Mouse (Mus musculus) megakaryocyte, adult 5-6 weeks (primary cell): Measurements from ENCODE around the gene Dgat2. TPM values are rescaled to one million over a fixed set of nuclear protein-coding genes. Genes with fewer than 3 reads are reported as not detected.

Source experiments
- ATAC-seq: 2 replicates; pipeline ENCODE4 v1.8.0; 2016; ENCODE audit warnings: mild to moderate bottlenecking, inconsistent platforms; ENCODE audit not compliant: poor library complexity, severe bottlenecking
- total RNA-seq, 2 experiments: library from RNA; stranded (forward) in 1 of 2; stranded (reverse) in 1 of 2; fragments of 153-499, 151-499 nt in 1 of 2; fragments of 221-1000, 200-1000 nt in 1 of 2; gene quantifications; 2 replicates each; pipeline versions ENCODE4 v1.2.3 to v1.2.4; 2015 to 2017

Dgat2 gene
- total RNA-seq, 2 experiments from 2014 or later, result 9.1 to 10.8 TPM

DNA sequence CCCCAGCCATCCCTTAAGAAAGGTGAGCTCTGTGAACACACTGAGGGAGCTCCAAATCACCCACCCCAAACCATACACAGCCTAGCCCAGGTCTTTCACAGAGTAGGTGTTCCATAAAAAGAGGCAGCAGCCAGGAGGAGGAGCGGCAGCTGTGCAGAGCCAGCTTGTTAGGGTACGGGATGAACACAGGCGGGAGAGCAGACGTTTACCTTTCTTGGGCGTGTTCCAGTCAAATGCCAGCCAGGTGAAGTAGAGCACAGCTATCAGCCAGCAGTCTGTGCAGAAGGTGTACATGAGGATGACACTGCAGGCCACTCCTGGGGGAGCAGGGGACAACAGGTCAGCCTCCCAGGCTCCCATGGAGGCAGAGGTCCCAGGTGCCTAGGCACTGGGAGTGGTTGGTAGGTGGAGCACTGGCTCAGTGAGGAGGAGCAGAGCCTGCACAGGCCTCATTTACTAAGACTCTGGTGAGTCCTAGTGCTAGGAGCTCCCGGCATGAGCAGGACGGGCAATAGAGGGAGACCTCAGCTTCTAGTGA, 17.6 kb downstream of the Dgat2 start:
- ATAC-seq, result no peak

DNA sequence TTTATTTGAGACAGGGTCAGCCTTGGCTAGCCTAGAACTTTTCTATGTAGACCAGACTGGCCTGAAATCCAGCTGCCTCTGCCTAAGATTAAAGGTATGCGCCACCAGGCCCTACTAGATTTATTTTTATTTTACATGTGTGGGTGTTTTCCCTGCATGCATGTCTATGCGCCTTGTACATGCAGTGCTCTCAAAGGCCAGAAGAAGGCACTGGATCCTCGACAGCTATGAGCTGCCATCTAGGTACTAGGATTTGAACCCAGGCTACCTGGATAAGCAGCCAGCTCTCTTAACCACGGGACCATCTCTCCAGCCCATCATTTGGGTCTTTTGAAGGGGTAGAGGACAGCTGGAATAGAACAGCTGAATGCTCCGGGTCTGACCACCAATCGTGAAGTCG, 20.1 kb downstream of the Dgat2 start:
- no peak for ATAC-seq

DNA sequence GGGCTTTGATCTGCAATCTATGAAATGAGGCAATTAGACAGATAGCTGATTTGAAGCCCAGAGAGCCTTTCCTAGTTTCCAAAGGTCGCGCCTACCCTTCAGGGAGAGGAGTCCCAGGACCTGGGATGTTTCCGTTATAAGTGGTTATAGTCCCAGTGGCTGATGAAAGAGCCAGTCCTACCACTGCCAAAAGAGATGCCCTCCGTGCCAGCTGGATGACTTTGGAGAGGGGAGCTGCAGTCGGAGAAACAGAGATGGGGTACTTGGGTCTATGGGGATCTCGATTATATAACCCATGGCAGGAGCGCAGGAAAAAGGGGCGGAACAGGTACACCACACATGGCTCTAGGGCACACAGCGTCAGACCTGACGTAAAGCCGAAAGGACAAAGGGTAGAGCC, 20.6 kb downstream of the Dgat2 start:
- ATAC-seq, result no peak

DNA sequence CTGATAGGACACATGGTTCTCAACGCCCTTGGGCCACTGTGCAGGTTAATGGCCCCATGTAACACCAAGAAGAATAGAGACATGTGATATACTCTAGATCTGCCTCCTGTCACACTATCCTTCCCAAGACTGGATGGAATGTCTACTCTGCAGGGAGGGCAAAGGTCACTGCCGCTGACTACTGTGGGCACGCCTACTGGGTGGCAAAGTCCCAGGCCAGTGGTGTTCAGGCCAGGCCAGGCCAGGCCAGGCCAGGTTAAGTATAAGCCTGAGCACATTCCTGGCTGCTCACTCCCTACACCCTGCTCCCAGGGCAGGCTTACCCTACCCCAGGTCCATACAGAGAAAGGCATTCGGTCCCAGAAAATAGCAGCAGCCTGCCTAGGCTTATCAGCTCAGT, 21.0 kb downstream of the Dgat2 start:
- no peak for ATAC-seq

DNA sequence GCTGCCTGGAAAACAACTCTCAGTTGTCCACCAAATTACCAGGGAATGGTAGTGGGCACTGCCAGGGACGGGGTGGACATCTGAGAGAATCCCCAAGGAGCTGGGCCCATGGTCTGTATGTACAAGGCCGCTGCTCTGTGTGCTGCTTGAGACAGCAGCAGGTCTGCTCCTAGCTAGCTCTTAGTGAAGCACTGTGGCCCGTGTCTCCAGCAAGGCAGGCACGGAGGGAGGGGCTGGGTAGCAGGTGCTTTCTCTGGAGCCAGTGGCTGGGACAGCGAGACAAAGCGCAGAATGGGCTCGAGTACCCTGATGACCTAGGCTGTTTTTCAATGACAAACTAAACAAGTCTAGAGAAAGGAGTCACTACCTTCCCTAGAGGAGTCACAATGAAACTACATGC, 21.5 kb downstream of the Dgat2 start:
- no peak for ATAC-seq

DNA sequence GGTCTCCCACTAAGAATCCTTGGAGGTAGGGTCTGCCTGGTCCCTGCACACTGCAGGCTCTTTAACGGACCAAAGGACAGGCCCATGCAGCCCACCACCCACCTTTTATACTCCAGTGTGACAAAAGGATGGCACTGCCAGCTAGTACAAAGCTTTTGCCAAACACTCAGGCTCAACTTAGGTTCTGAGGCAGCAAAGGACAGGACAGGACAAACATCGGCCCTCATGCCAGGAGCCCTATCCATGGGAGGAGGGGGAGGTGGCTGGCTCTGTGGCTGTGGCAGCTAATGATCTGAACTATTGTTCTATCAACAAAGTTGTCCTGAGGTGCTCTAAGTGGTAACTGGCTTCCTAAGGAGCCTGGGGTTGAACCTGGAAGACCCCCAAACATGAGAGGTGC, 23.1 kb downstream of the Dgat2 start:
- ATAC-seq, result no peak

DNA sequence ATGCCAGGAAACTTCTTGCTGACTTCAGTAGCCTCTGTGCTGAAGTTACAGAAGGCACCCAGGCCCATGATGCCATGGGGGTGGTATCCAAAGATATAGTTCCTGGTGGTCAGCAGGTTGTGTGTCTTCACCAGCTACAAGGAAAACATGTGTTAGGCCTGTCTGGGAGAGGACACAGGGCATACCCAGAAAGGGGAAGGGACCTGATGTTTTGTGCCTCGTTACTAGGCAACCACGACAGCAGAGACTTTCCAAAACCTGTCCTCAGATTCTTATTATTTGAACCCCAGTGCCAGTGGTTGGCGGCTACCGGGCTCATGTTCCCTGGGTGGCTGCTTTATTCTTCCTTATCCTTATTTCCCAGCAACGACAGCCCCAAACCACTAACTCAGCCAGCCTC, 23.6 kb downstream of the Dgat2 start:
- ATAC-seq, result peak; percentile 47

DNA sequence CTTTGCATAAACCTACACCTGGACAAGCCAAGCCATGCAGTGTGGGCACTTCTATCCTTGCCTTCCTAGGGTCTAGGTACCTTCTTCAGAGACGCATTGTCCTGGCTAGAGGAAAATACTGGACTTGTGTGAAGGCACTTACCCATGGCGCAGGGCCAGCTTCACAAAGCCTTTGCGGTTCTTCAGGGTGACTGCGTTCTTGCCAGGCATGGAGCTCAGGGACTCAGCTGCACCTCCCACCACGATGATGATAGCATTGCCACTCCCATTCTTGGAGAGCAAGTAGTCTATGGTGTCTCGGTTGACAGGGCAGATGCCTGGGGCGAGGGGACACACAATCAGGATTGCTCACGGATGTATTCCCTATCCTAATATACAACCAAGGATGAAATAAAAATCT, 24.5 kb downstream of the Dgat2 start:
- no peak for ATAC-seq

DNA sequence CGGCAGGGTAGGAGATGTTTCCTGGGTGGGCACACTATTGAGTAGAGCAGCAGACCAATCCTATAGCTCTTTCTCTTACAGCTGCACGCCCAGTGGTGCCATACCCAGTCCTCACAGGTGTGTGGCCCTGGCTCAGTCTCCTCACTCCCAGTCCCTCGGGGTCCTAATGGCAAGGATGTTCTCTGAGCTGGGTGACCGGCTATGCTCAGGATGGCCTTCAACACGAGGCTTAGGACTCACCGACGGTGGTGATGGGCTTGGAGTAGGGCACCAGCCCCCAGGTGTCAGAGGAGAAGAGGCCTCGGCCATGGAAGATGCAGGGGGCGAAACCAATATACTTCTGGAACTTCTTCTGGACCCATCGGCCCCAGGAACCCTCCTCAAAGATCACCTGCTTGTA, 25.8 kb downstream of the Dgat2 start:
- ATAC-seq, result no peak

DNA sequence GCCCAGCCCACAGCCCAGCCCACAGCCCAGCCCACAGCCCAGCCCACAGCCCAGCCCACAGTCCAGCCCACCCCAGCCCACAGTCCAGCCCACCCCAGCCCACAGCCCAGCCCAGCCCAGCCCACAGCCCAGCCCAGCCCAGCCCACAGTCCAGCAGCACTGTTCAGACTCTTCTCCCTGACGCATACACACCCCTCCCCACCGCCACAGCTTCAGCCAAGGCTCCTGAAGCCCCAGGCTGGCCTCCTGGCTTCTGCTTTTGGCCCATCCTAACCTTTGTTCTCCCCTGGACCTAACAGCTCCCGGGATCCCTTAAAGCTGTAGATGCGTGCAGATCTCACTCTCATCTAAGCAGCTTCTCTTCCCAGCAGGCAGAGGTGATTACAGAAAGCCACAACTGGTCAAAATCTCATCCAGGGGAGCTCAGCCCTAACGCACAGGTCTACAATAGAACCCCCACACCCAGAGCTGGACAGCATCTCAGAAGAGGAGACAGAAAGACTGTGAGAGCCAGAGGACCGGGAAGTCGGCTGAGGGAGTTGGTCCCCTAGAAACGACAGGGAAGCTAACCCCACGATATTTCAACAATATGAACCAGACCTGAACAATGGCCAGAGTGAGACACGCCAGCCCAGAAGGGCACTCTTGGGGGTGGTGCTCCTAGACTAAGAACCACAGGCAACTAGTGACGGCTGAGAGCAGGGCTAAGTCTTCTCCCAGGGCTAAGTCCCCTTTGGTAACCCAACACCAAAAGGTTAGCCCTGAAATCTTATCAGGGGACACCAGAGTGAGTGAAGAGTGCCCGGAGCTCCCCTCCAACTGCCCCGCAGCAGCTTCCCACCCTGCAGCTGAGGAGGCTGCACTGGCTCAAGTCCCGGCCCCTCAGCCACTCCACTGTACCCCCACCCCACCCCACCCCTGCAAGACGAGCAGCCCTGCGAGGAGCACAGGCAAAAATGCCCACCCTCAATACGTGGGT, 26.9 kb downstream of the Dgat2 start:
- peak; percentile 61 for ATAC-seq

DNA sequence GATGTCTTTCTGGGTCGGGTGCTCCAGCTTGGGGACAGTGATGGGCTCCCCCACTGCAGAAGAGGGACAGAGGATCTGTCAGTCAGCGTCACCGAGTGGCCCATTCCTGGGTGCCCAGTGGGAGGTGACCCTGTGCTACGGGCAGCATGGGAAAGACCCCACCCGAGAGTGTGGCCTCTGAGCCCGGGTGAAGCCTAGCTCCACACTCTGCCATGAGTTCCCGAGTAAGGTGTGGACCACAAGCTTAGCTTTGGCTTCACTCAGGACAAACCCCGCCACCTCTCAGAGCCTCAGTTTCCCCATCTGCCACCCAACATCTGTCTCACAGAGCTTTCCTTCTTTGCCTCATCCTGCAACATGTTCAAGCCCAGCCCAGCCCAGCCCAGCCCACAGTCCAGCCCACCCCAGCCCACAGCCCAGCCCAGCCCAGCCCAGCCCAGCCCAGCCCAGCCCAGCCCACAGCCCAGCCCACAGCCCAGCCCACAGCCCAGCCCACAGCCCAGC, 27.8 kb downstream of the Dgat2 start:
- no peak for ATAC-seq

DNA sequence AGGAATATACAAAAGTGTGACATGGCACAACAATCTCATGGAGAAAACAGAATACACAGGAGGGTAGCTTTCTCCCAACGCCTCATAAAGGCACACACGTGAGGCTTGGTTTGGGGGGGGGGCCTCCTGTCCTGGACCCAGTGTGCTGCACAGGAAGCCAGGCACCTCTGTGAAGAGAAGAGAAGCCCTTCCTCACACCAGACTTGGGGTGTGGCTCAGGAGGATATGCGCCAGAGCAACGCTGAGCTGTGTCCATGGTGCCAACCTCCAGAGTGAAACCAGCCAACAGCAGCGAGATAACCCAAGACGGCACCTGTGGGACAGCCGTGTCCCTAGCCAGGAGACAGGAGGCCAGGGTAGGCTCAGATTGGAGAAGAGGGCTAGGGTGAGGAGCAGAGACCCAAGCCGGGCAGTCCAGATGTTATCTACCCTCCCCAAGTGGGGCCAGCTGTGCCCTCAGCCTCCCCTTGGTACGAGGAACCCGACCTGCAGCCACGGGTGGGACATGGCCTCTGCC, 28.8 kb downstream of the Dgat2 start:
- ATAC-seq, result no peak

DNA sequence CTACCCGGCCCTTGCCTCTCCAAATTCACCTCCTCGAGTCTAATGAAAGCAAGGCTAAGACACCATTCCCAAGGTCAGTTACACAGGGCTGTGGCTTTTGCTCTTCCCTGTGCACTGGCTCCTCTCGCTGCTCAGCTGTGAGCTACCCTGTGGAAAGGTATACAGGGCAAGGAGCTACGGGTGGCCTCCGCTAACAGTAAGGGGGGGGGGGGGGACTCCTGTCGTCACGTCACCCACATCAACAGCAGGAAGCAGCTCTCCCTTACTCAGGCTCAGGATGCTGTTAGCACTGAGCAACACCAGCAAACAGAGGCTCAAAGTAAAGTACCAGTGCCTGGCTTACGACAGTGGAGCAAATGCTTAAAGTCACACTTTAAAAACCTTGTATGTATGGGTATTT, 29.8 kb downstream of the Dgat2 start:
- ATAC-seq, result no peak

DNA sequence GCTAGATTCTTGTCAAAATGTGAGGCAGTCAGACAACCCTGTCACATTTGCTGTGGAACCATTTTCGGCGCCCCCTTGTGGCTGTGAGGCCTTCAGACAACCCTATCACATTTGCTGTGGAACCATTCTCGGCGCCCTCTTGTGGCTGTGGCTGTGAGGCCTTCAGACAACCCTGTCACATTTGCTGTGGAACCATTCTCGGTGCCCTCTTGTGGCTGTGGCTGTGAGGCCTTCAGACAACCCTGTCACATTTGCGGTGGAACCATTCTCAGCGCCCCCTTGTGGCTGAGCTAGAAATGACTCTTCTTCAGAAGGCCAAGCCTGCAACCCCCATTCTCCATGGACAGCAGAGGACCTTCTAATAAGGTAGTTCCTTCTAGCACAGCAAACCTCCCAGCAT, 31.2 kb downstream of the Dgat2 start:
- ATAC-seq, result peak; percentile 85

DNA sequence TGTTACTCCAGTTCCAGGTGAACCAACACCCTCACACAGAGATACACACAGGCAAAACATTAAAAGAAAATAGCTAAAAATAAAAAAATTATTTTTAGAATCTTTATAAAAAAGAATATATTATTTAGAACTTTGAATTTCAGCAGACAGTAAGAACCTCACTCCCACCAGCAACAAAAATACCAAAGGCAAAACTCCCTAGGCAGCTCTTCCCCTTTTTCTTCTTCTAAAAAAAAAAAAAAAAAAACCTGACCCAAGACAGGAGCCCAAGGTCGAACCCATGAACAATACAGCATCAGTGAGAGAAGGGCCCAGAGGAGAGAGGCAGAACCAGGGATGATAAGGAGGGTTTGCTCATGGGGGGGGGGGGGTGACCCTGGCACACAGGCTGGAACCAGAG, 33.5 kb downstream of the Dgat2 start:
- no peak for ATAC-seq

DNA sequence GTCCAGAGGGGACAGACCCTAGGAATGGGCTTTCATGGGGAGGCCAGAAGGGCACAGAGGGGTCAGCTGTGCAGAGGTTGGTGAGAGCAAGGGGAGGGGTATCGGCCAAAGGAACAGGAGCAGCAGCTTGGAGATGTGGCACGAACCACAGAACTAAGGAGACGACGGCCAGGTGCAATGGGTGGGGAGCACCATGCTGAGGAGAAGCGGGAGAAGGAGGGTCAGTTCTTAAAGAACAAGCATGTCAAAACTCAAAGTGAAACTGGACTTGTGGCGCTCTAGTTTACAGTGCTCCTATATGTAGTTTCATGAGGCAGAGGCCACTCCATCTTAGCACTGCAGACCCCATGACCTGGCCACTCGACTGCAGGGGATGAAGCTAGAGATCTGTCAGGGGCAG, 35.0 kb downstream of the Dgat2 start:
- no peak for ATAC-seq

DNA sequence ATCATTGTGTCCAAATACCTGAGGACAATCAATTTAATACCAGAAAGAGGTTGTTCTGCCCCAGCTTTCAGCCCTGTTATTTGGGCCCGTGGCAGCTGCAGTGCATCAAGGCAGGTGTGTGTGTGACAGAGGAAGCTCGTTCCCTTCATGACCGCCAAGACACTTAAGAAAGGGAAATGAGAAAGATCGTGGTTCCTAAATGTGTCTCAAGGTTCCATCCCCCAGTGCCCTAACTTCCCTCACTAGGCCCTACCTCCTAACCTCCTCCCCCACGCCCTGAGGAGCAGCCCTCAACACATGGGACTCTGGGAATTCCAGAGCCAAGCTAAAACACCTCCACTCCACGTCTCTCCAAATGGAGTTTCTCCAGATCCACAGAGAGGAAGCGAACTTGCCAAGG, 35.6 kb downstream of the Dgat2 start:
- peak; percentile 64 for ATAC-seq

DNA sequence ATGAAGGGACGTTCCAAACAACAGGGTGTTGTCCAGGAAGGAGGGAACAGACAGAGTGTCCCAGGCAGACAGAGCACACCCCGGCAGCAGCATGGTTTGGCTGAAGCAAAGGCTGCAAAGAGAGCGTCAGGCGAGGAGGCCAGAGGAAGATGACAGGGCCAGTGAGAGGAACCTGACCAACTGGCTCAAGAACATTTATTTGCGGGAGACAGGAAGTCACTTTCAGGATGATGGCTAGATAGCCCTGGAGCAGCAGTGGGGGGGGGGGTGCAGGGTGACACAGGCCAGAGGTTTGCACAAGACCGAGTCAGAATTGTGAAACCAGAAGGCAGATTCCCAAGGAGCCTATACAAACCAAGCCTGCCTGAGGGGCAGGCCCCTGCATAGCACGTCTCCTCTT, 36.5 kb downstream of the Dgat2 start:
- peak; percentile 6; the same call in 1 of the 2 replicates for ATAC-seq

DNA sequence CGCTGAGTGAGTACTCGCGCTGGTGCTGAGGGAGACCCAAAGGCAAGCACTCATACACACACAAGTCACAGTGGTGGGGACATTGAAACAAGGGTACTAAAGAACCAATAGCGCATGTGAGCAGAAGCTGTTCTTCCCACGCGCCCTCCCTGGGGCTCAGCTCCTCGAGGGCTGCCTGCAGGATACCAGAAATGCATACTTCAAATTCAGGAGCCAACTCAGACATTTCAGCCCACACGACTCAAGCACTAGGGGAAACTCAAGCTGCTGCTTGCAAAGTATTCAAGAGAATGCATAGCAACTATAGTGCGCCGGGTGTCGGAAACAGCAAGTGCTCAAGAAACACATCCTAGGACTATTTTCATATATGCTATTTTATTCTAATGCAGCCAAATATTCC, 37.9 kb downstream of the Dgat2 start:
- ATAC-seq, result no peak

DNA sequence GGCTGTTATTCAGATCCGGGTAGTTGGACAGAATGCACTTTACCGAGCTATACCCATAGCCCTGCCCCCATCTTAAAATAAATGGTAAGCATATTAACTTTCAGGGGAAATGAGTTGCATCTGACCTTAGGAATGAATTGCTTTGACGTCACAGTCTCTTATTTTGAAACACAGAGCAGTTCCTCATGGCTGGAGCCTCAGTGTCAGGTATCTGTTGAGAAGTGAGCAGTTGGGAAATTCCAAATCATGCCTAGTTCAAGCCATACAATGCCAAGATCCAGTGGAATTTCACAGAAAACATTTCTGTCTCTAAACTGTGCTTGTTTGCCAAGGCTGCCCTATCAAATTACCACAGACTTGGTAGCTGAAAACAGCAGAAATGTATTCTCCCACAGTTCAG, 39.3 kb downstream of the Dgat2 start:
- peak; percentile 11 for ATAC-seq

DNA sequence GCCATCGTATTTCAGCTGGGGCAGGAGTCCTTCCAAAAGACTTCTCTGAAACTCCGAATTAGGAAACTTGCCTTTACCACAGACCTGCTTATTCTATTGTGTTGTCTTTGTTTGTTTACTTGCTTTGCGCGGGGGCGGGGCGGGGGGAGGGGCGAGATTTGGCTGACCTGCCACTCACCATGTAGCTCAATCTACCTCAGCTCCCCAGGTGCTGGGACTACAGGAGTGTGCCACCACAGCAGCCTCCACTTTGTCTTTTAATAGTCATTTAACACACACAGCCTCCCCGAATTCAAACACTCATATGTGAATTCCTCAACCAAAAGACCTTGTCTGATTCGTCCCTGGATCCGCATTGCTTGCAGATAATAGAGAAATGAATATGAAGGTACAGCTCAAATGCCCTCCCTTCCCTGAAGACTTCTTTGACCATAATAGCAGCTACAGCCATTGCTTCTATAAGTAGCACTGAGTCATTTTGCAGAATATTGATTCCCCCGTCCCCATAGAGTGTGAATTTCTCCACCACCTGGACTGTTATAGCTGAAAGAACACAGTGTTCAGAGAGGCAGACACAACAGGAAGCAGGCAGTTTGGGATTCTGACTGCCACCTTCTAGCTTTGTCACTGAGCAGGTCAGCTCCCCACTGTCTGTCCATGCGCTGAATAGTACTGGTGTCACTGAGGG, 40.5 kb downstream of the Dgat2 start:
- ATAC-seq, result no peak
